Mouse (Mus musculus) left cerebral cortex, adult 18-20 months (tissue): ENCODE measurements at regions not wholly inside any gene's neighbourhood (a gene's known extent, or its start where the extent isn't known, plus 50 kb on each side); places are given as distances from the start of the nearest gene placed in this dataset.

Source experiments
- DNase-seq, 2 experiments: peaks; one replicate each; pipeline ENCODE4 v3.0.0; 2021 to 2022; ENCODE audit warnings: low spot score in 2 of 2, mixed read lengths in 1 of 2

- peak in 1 of 2 experiments; percentile 9 for DNase-seq
Measured at GRCm38 (mm10) chr2:136449265-136449664, 52.4 kb upstream of the Ankef1 start.
